Mouse (Mus musculus): ENCODE data around the gene Adcy2.

DNA sequence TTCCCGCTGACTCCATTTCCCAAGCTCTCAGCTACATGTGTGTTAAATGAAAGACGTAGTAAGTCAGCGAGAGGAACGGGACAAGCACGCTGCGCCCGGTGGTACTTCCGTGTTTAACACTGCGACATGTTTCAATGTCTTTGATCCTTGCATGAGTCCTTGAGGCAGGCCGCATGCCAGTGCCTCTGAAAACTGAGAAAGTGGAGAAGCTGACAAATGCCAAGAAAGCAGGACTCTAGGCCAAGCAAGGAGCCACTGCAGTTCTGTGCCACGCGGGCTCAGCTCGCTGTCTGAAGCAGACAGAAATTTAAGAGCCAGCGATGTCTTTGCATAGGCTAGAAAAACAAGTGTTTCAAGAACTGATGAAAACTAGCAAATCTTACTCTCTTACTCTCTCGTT is 15.3 kb downstream of the Adcy2 start:
- TF ChIP-seq CTCF (IDR thresholded peaks at IDR 0.05; ENCODE audit: low read depth) (no peak), EP300 (IDR thresholded peaks at IDR 0.05; ENCODE audit: low read depth) (no peak)

All from liver, embryonic 14.5 days (tissue).